Mouse (Mus musculus) cerebellum, postnatal 36 days (tissue): ENCODE data around the gene Brd4.

Experiments used
- DNase-seq, 2 experiments: peaks; one replicate each; pipeline ENCODE4 v3.0.0; 2021 to 2022; ENCODE audit warnings: mixed read lengths in 2 of 2

The Brd4 gene

GRCm38 (mm10) chr17:32280575-32280974 lies 3.9 kb downstream of the Brd4 start:
- no peak for DNase-seq

GRCm38 (mm10) chr17:32277201-32277600 lies 7.3 kb downstream of the Brd4 start:
- DNase-seq, result no peak

GRCm38 (mm10) chr17:32275568-32275967 lies 9.0 kb downstream of the Brd4 start:
- no peak for DNase-seq

GRCm38 (mm10) chr17:32269151-32269550 lies 15.4 kb downstream of the Brd4 start:
- no peak for DNase-seq

- peak; percentile 25 to 50 for DNase-seq
These were observed 16.0 kb downstream of the Brd4 start for GRCm38 (mm10) chr17:32268540-32268960.

DNA sequence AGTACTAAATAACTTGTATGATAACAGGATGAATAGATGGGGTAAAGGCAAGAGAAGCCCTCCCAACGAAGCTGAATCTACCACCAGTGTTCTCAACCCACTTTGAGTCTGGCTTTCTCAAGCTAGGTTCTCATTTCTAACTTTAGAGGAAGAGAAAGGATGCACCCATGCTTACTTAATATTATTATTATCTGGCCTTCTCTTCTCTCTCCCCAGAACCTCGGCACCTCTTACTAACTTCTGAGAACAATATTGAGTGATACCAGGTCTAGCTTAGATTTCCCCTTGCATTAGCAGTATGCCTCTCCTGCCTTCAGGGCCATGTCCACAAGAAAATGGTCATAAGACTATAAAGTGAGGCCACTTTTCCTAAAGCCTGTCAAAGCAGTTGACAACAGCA lies 16.4 kb downstream of the Brd4 start:
- no peak for DNase-seq

DNA sequence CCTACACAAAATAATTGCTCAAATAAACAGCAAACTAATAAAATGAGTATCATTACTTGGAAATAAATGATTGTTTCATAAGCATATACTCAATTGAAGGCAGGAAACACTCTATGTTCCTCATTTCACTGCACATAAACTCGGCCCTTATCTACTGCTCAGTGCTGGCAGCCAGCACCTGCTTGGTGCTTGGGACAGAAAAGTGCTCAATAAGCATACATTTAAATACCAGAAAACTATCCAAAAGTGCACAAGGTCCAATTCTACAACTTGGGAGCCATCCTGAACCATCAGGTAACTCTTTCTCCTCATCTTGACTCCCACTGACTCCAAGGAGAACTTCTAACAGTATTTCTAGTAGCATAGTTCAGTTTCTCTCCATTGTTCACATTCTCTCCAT lies 16.9 kb downstream of the Brd4 start:
- no peak for DNase-seq

GRCm38 (mm10) chr17:32263672-32264071 lies 20.9 kb downstream of the Brd4 start:
- DNase-seq, result peak in 1 of 2 experiments; percentile 28

- DNase-seq, result peak in 1 of 2 experiments; percentile 21
These were observed 21.5 kb downstream of the Brd4 start for GRCm38 (mm10) chr17:32262831-32263559.

DNA sequence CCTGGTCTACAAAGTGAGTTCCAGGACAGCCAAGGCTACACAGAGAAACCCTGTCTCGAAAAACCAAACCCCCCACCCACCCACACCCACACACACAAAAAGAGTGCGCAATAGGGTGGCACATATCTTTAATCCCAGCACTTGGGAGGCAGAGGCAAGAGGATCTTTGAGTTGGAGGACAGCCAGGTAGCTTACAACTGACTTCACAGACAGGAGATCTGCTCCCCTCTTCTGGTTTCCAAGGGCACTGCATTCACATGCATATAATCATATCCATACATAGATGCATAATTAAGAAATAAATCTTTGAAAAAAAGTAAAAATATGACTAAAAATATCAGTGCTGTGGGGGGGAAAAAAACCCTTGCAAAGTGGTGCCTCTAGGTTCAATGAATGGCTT lies 25.7 kb downstream of the Brd4 start:
- no peak for DNase-seq

GRCm38 (mm10) chr17:32257944-32258343 lies 26.6 kb downstream of the Brd4 start:
- DNase-seq, result no peak

DNA sequence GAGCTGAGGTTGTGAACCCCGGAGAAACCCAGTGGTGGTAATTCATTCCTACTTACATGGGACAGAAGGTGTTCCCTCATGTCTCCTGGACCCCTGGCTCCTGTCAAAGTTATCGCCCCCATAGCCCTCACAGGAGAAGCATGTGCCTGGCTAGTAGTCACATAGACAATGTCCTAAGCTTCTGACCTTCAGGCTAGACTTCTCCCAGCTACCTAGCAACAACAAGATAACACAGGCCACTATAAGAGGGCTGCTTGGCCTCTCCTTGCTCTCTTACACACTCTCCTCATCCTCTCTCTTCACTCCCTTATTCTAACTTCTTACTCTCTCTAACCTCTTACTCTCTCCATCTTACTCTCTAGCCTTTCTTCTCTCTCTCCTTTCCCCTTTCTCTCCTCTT lies 27.1 kb downstream of the Brd4 start:
- no peak for DNase-seq

DNA sequence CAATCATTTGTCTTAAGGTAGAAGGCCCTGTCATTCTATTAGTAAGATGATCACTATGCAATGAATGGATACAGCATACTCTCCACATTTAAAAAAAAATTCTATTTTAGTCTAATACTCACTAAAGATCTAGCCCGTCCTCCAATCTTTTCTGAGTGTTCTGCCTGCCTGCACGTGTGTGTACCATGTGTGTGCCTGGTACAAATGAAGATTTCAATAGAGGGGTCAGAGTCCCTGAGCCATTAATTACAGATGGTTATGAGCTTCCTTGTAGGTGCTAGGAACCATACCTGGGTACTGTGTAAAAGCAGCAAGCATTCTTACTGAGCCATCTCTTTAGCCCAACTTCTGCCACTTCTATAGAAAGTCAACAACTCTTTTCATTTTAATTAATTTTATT lies 27.6 kb downstream of the Brd4 start:
- DNase-seq, result no peak

DNA sequence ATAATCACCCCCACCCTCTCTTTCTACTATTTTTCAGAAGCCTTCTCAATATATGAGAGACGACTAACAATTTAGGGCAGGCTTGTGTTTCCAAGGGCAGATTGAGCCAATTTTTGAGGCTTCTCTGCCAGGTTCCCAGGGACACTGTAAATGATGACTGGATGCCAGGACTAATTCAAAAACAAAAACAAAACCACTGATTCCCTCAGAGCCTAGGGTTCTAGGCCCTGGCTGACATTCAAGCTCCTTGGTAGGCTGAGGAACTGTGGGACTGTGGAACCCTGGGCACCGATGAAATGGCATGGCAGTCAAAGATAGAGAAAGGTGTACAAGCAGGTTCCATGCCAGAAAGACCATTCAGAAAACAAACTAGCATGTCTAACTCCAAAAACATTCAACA lies 31.3 kb downstream of the Brd4 start:
- peak; percentile 48 to 62 for DNase-seq

DNA sequence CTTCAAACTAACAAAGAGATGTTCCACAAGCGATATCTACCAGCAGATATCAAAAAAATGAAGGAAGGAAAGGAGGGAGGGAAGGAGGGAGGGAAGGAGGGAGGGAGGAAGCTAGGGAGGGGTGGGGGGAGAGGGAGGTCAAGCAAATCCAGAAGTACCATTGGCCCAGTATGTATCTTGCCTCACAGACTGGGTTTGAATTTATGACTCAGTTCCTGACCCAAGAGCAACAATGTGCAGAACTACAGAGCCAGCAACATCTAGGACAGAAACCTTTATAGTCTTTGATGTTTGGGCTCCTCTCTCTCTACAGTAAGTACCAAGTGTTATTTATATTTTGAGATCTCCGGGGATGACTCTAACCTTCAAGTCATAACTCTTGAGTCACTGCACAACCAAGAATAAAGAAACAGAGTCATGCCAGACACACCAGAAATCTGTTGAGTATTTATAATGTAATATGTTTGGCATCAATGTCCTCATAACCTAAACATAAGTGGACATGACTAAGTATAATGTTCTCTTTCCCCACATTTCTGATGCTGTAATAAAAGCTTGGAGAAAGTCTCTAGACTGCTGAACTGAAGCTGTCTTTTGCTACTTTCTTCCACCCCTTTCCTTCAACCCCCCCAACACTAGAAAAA lies 32.6 kb downstream of the Brd4 start:
- no peak for DNase-seq

DNA sequence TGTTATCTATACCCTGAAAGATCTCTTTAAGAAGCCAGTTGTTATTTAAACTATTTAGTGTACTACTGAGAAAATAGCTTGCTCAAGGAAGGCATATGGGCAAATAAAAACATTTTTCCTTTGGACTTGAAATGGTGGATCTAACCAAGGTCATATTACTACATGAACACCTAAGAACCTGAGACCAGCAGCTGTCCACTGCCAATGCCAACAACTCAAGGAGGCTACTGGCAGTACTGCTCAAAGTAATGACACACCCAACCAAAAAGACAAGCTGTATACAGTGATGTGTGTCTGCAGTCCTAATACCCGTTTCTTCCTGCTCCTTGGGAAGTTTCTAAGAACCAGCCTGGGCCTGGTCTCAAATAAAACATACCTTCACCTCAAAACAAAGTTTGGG lies 34.5 kb downstream of the Brd4 start:
- no peak for DNase-seq

GRCm38 (mm10) chr17:32248192-32248591 lies 36.3 kb downstream of the Brd4 start:
- no peak for DNase-seq

DNA sequence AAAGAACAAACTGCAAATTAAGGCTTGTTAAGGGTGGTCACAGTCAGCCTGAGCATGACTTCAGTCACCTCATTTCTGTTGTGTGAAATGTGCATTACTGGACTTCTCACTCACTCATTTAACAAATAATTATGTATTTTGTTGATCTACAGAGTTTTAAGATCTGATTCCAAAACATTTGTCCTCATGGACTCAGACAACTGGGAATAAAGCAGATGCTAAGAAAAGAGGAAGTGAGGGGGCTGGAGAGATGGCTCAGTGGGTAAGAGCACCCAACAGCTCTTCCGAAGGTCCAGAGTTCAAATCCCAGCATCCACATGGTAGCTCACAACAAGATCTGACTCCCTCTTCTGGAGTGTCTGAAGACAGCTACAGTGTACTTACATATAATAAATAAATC lies 36.9 kb downstream of the Brd4 start:
- no peak for DNase-seq

GRCm38 (mm10) chr17:32246117-32246516 lies 38.4 kb downstream of the Brd4 start:
- DNase-seq, result no peak

DNA sequence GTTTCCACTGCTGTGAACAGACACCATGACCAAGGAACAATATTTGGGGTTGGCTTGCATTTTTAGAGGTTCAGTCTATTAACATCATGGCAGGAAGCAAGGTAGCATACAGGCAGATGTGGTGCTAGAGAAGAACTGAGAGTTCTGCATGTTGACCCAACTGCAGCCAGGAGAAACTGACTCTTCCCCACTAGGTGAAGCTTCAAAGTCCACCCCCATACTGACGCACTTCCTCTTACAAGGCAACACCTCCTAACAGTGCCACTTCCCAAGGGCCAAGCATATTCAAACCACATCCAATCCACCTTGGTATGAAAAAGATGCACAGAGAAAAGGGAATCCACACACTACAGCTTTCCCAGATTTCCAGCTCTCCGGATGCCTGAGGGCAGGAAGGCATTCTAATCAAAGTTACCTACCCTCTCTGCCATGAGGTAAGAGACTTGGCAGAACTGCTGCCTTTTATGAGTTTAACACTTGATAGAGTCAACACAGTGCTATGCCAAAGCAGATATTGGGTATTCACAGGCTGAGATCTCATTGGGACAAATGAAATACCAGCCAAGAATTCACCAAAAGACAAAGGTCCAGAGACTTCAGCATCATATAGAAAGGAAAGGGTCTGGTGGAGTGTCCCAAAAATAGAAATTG lies 43.5 kb downstream of the Brd4 start:
- DNase-seq, result no peak

DNA sequence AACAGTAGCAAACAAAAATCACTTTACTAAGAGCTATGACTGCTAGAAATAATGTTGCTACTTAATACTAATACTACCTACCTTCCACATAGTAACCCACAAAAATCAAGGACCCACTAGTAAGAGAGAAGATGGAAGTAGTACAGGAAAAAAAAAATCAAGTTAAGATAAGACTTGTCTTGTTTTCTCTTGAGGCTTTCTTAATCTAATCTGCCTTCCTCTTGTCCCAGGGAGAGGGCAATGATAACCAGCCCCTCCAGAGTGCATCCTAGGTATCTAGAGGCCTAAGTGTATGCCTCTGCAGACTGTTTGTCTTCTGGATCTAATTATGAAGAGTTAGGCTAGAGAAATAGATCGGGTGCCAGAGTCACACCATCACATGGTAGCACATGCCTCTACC lies 45.9 kb downstream of the Brd4 start:
- no peak for DNase-seq

DNA sequence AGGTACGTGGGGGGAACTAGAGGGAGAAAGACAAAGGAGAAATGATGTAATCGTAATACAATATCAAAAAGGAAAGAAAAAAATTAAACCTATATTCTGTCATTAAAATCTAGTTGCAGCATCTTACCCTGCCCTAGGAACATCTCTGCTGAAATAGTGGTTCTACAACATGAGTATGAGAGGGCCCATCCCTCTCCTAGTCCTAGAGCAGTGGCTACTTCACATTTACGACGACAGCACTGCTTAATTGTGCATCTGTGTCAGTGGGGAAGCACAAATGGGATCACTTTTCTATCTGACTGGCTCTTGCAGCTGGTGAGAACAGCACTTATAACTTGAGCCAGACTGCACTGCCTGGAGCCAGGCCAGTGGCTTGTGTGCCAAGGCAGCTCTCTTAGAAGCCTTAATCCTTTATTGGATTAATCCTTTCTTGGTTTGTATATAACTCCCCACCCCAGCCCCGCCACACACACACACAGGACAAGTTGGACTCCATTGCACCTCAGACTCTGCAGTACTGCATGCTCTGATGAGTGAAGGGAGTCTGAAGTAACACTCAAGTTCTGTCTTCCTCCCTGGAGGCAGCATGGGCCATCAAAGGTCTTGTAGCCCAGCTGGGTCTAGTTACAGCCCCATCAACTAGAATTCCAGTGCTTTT lies 48.9 kb downstream of the Brd4 start:
- DNase-seq, result peak; percentile 32 to 52

DNA sequence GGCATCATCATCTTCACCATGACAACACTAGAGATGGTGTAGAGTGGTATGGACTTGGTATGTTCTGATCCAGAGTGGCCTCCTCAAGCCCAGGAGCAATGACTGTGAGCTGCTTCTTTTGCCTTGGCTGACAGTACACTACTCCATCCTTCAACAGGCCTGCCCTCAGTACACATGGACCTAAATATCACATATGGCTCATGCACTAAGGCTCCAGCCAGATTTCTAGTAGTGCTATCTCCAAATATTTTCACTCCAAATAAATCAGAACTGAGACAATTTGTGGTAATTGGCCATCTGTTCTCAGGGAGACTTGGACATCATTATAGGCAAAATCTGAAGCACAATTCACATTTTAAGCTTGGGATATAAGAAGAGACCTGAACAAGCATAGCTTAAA lies 51.3 kb downstream of the Brd4 start:
- peak; percentile 19 to 22 for DNase-seq

DNA sequence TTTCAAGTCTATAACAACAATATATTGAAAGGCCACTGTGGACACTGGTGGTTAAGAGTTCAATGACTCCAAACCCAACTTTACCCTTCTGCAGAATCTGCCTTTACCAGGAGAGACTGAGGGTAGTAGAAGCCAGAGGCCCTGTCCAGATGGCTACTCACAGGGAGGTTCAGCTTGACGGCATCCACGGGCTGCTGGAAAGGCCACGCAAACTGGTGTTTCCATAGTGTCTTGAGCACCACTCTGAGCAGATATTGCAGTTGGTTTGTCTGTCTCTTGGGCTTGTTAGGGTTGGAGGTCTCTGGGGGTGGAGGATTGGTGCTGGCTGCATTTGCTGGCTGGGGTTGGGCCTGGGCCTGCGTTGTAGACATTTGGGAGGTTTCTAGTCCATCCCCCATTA lies 55.3 kb downstream of the Brd4 start:
- DNase-seq, result peak; percentile 24 to 30
